Mouse (Mus musculus) layer of hippocampus, adult 8-10 months (tissue): Measurements from ENCODE around the gene Gm6760. TPM values are rescaled to one million over a fixed set of nuclear protein-coding genes. Genes with fewer than 3 reads are reported as not detected.

ENCODE experiments used
- DNase-seq, 2 experiments: peaks; one replicate each; pipeline ENCODE4 v3.0.0; 2022; ENCODE audit warnings: low spot score in 2 of 2
- total RNA-seq, 4 experiments: library from RNA; stranded (reverse); gene quantifications; 2 replicates each; pipeline ENCODE4 v1.2.4; 2022

The Gm6760 gene
- not detected for total RNA-seq

DNA sequence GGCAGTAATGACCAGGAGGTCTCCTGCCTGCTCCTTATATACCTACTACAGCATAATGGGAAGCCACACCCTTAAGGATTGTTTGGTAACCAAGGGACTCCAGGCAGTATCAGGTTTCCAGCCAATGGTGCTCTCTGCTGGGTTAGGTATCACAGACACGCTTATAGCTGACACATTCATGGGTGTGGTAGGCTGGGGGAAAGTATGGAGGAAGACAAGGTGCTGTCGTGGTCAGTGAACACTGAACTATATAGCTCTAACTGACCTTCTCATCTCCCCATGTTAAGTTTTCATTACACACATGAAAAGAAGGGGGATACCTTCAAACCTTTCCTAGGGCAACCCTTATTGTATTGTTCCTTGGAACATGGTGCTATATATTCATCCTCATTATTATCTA is at the start of gene Gm6760:
Gm6760 (minus strand) TSS at position 101 of the 400 bp plus-strand sequence.
- no peak for DNase-seq

DNA sequence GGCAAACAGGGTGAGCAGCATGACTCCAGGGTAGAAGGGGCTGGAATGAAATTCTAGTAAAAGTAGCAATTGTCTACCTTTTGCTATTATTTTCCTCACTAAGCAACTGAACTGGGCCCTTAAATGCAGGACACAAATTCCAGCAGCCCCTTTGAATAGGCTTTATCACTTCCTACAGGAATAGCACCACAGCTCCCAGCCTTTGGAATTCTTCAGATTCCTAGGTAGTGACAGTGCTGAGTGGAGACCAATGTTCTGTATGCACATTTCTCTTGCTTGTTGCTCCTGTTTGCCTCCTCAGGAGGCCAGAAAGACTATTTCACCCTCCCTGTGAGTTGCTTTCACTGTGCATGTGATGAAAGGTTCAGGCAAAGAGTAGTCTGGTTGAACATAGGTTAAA is 29.2 kb upstream of the Gm6760 start:
- DNase-seq: no peak

DNA sequence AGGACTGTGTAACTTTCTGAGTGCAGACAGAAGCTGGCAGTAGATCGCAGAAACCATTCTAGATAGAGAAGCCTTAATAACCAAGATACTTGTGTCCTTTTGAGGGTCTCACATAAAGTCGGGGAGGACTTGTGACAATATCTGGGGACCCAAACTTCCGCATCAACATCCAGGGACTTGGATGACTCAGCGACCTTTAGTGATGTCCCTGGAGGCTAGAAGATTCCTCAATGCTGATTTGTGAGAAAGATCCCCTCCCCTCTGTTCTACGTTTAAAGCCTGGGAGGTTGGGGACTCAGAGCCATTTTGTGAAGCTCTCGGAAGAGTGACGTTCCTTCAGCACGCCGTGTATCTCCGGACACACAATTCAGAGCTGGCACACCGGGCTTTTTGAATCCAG is 21.2 kb upstream of the Gm6760 start, which contains the start of gene 3830417A13Rik:
3830417A13Rik (plus strand) TSS at position 301 of the 400 bp plus-strand sequence.
- no peak for DNase-seq

Other genes starting within 250 kb of the Gm6760 start
- not detected for gene 3830417A13Rik, start 21.4 kb upstream of the Gm6760 start, total RNA-seq
- gene Slitrk4, start 124.8 kb upstream of the Gm6760 start, total RNA-seq: 10 to 100 TPM; 35.7 to 53.5 (median 43.4) TPM